Comparison of ENCODE assay signal across 8 mouse cellular contexts in genomic region chr13:59556670-59557069, GRCm38 (mm10). TPM values are rescaled to one million over a fixed set of nuclear protein-coding genes. Genes with fewer than 3 reads are reported as not detected.
DNase-seq lines count a peak whose midpoint lies in the region; ATAC-seq lines count a peak whose summit lies in the region.

No protein-coding gene starts in this region.

- no peaks in the 10 kb centered on the region for H3K27me3 ChIP-seq in limb, embryonic 15.5 days
- H3K27me3 ChIP-seq in midbrain, embryonic 15.5 days (replicated peaks): no peaks in the 10 kb centered on the region

- under 1% methylated on average over 45 of the region's 45 CpGs for WGBS in limb, embryonic 15.5 days
- under 1% methylated on average over 42 of the region's 45 CpGs for WGBS in midbrain, embryonic 15.5 days

- peak; percentile 34 to 38 for DNase-seq in layer of hippocampus, adult 8-10 months (ENCODE audit: low spot score in 2 of 2)
- no peak for DNase-seq in layer of hippocampus, adult 9-11 months
- peak; percentile 66 for DNase-seq in embryo, embryonic 10 days (ENCODE audit: low spot score)
- peak; percentile 57 for DNase-seq in gastrocnemius, postnatal 14 days
- DNase-seq in induced T-regulatory cell, adult 2 months (ENCODE audit: low read depth): peak; percentile 68
- DNase-seq in spleen, postnatal 10 days (ENCODE audit: low spot score in 2 of 2): peak; percentile 74 to 82

- peaks cover 12% of the 10 kb centered on the region; the same call in 1 of the 2 replicates for H3K4me1 ChIP-seq in limb, embryonic 15.5 days
- H3K4me1 ChIP-seq in midbrain, embryonic 15.5 days: peaks cover 31% of the 10 kb centered on the region

- intact Hi-C loops in gastrocnemius, postnatal 14 days (cut with DNase I; ENCODE audit: low total_unique reads): no loop called here

- no peaks in the 10 kb centered on the region for H3K9me3 ChIP-seq in limb, embryonic 15.5 days
- H3K9me3 ChIP-seq in midbrain, embryonic 15.5 days: no peaks in the 10 kb centered on the region

- peak overlapping the region; percentile 68 for H3K27ac ChIP-seq in limb, embryonic 15.5 days
- H3K27ac ChIP-seq in midbrain, embryonic 15.5 days: peak overlapping the region; percentile 87

- peak overlapping the region; percentile 68 for H3K9ac ChIP-seq in limb, embryonic 15.5 days
- H3K9ac ChIP-seq in midbrain, embryonic 15.5 days: peak overlapping the region; percentile 74

- H3K36me3 ChIP-seq in limb, embryonic 15.5 days: no peaks in the 10 kb centered on the region
- H3K36me3 ChIP-seq in midbrain, embryonic 15.5 days (replicated peaks): no peaks in the 10 kb centered on the region

- peak overlapping the region; percentile 92 for H3K4me2 ChIP-seq in limb, embryonic 15.5 days
- peak overlapping the region; percentile 83 for H3K4me2 ChIP-seq in midbrain, embryonic 15.5 days

- peak overlapping the region; percentile 71 for H3K4me3 ChIP-seq in limb, embryonic 15.5 days
- H3K4me3 ChIP-seq in midbrain, embryonic 15.5 days: peak overlapping the region; percentile 90

- peak; percentile 75 for ATAC-seq in limb, embryonic 15.5 days (ENCODE audit: insufficient number of reproducible peaks, low FRiP score, low TSS enrichment, low read depth)
- peak; percentile 77 for ATAC-seq in midbrain, embryonic 15.5 days (replicated peaks)

RNA-seq across cellular contexts. Expression of gene Agtpbp1, which starts 28.4 kb away (rescaled TPM):
- total RNA-seq in layer of hippocampus, adult 8-10 months (2022): 100 to 1,000 TPM; 331 to 365 (median 343) TPM
- 10 to 100 TPM; 37.4 to 38.7 TPM for total RNA-seq in gastrocnemius, postnatal 14 days (2021)
- 9.3 and 12.2 TPM in 2 replicates for polyA plus RNA-seq in limb, embryonic 15.5 days (2015; fragmentation: Nextera tagmentation; extraction: Ambion mirVana)
- polyA plus RNA-seq in midbrain, embryonic 15.5 days (2015; fragmentation: Nextera tagmentation; extraction: Ambion mirVana): 70.0 and 70.4 TPM in 2 replicates

RNA-seq across cellular contexts. Expression of gene Naa35, which starts 28.4 kb away (rescaled TPM):
- total RNA-seq in layer of hippocampus, adult 8-10 months (2022): 100 to 1,000 TPM in 3 of 4 experiments, 10 to 100 TPM in 1; 99.8 to 121 (median 105) TPM
- 10 to 100 TPM; 25.2 to 26.4 TPM for total RNA-seq in gastrocnemius, postnatal 14 days (2021)
- 74.2 and 80.9 TPM in 2 replicates for polyA plus RNA-seq in limb, embryonic 15.5 days (2015; fragmentation: Nextera tagmentation; extraction: Ambion mirVana)
- 142 and 154 TPM in 2 replicates for polyA plus RNA-seq in midbrain, embryonic 15.5 days (2015; fragmentation: Nextera tagmentation; extraction: Ambion mirVana)

Comparison
In these comparisons a context has a peak if more than half of its experiments do, and no peak if none do; other contexts are left out.
1. RNA of gene Agtpbp1, which starts 28.4 kb away (total RNA-seq): 331 to 365 TPM in layer of hippocampus, adult 8-10 months; 37.4 to 38.7 TPM in gastrocnemius, postnatal 14 days; every median in the first group is over 4 times any median in the second.